Mouse (Mus musculus) kidney, embryonic 16.5 days (tissue): ENCODE data around the gene Pik3cd. TPM values are rescaled to one million over a fixed set of nuclear protein-coding genes. Genes with fewer than 3 reads are reported as not detected.
A peak's percentile ranks its signal among the peaks of the same experiment; 100 is the strongest.

ENCODE experiments used
- ATAC-seq: fragments of 200-750 bp; cut with Nextera tagmentation; 2 replicates; pipeline ENCODE4 v1.8.0; 2017; ENCODE audit warnings: moderate TSS enrichment; ENCODE audit not compliant: low FRiP score, low TSS enrichment
- H3K27ac ChIP-seq: fragments of 300-500 bp; sonication (generic); 2 replicates; pipeline ENCODE4 v1.5.1; 2014; ENCODE audit warnings: low read length
- H3K27me3 ChIP-seq: fragments of 300-500 bp; sonication (generic); 2 replicates; pipeline ENCODE4 v1.6.1; 2014; ENCODE audit warnings: low read length, control low read depth, mixed read lengths; ENCODE audit not compliant: insufficient read depth
- H3K36me3 ChIP-seq: fragments of 300-500 bp; sonication (generic); 2 replicates; pipeline ENCODE4 v1.6.1; 2014; ENCODE audit warnings: low read length, control low read depth, mixed read lengths; ENCODE audit not compliant: insufficient read depth
- H3K4me1 ChIP-seq: fragments of 300-500 bp; sonication (generic); 2 replicates; pipeline ENCODE4 v1.6.1; 2014; ENCODE audit warnings: low read length, control low read depth, mixed read lengths; ENCODE audit not compliant: insufficient read depth
- H3K4me2 ChIP-seq: fragments of 300-500 bp; sonication (generic); replicated peaks from 2 replicates; pipeline ENCODE4 v1.6.1; 2014; ENCODE audit warnings: low read depth, low read length
- H3K4me3 ChIP-seq: fragments of 300-500 bp; sonication (generic); 2 replicates; pipeline ENCODE4 v1.5.1; 2014; ENCODE audit warnings: mild to moderate bottlenecking, low read length
- H3K9ac ChIP-seq: fragments of 300-500 bp; sonication (generic); replicated peaks from 2 replicates; pipeline ENCODE4 v1.6.1; 2014; ENCODE audit warnings: low read length
- H3K9me3 ChIP-seq: fragments of 300-500 bp; sonication (generic); 2 replicates; pipeline ENCODE4 v1.6.1; 2016; ENCODE audit warnings: low read length, control low read depth
- WGBS: fragments of 180-500 bp; shearing (Covaris S2); extraction: QIAGEN DNeasy Blood & Tissue Kit; methylation state at CpG from one replicate; pipeline ENCODE4 v1.1.7; 2014; 5-methylcytosine and 5-hydroxymethylcytosine counted together
- polyA plus RNA-seq: library from polyadenylated mRNA; unstranded; fragments of >200 nt; fragmentation: Nextera tagmentation; extraction: Ambion mirVana; gene quantifications from 2 replicates; pipeline ENCODE4 v1.2.1, GENCODE M21; 2015

Pik3cd gene
- polyA plus RNA-seq, 1 experiment from 2014 or later = 4.7 TPM

- H3K4me2 ChIP-seq = no peak overlapping the region
- 75% methylated on average over 25 of the region's 25 CpGs for WGBS
These were observed 42.8 kb downstream of the Pik3cd start for GRCm38 (mm10) chr4:149659495-149660116.

GRCm38 (mm10) chr4:149657858-149658416, 44.4 kb downstream of the Pik3cd start:
- Histone ChIP-seq H3K9ac (no peak overlapping the region), H3K36me3 (peaks cover 9% of the 10 kb centered on the region; the same call in 1 of the 2 replicates), H3K27ac (no peak overlapping the region), H3K9me3 (no peaks in the 10 kb centered on the region), H3K27me3 (no peaks in the 10 kb centered on the region), H3K4me1 (no peaks in the 10 kb centered on the region), H3K4me2 (no peak overlapping the region), H3K4me3 (no peak overlapping the region)
- no peak for ATAC-seq
- WGBS = 71% methylated on average over 11 of the region's 11 CpGs

More at GRCm38 (mm10) chr4:149659495-149660116, 42.8 kb downstream of the Pik3cd start:
- no peak overlapping the region for H3K27ac ChIP-seq
- 0 out of 2 replicates have a peak, but pooled peaks cover 5% of the 10 kb centered on the region for H3K4me1 ChIP-seq
- H3K36me3 ChIP-seq = peaks cover 3% of the 10 kb centered on the region; the same call in 1 of the 2 replicates
- no peak overlapping the region for H3K9ac ChIP-seq
- H3K9me3 ChIP-seq = no peaks in the 10 kb centered on the region
- no peaks in the 10 kb centered on the region for H3K27me3 ChIP-seq
- H3K4me3 ChIP-seq = no peak overlapping the region
- no peak for ATAC-seq

- no peak overlapping the region for H3K4me3 ChIP-seq
- WGBS = 95% methylated on average over 4 of the region's 4 CpGs
These were observed 48.1 kb downstream of the Pik3cd start for GRCm38 (mm10) chr4:149654232-149654631.

GRCm38 (mm10) chr4:149650493-149651193, 51.7 kb downstream of the Pik3cd start:
- 0 out of 2 replicates have a peak, but pooled peaks have one; percentile 30 for ATAC-seq
- H3K4me1 ChIP-seq = peaks cover 7% of the 10 kb centered on the region; the same call in 1 of the 2 replicates

More at GRCm38 (mm10) chr4:149654232-149654631, 48.1 kb downstream of the Pik3cd start:
- no peak for ATAC-seq
- no peak overlapping the region for H3K4me2 ChIP-seq
- no peaks in the 10 kb centered on the region for H3K9me3 ChIP-seq
- H3K27me3 ChIP-seq = no peaks in the 10 kb centered on the region
- peaks cover 24% of the 10 kb centered on the region for H3K36me3 ChIP-seq
- H3K27ac ChIP-seq = no peak overlapping the region
- no peak overlapping the region for H3K9ac ChIP-seq
- no peaks in the 10 kb centered on the region for H3K4me1 ChIP-seq

GRCm38 (mm10) chr4:149648031-149648805, 54.2 kb downstream of the Pik3cd start:
- peaks cover 56% of the 10 kb centered on the region for H3K36me3 ChIP-seq
- H3K9ac ChIP-seq = no peak overlapping the region
- no peak overlapping the region for H3K4me2 ChIP-seq
- WGBS = 77% methylated on average over 20 of the region's 20 CpGs
- no peak for ATAC-seq
- H3K27ac ChIP-seq = no peak overlapping the region
- peaks cover 8% of the 10 kb centered on the region; the same call in 1 of the 2 replicates for H3K4me1 ChIP-seq
- no peaks in the 10 kb centered on the region for H3K27me3 ChIP-seq
- H3K9me3 ChIP-seq = no peaks in the 10 kb centered on the region
- no peak overlapping the region for H3K4me3 ChIP-seq

More at GRCm38 (mm10) chr4:149650493-149651193, 51.7 kb downstream of the Pik3cd start:
- Histone ChIP-seq H3K9ac (no peak overlapping the region), H3K4me3 (no peak overlapping the region), H3K4me2 (no peak overlapping the region), H3K27me3 (no peaks in the 10 kb centered on the region), H3K9me3 (no peaks in the 10 kb centered on the region), H3K36me3 (peaks cover 46% of the 10 kb centered on the region), H3K27ac (no peak overlapping the region)
- WGBS = 73% methylated on average over 24 of the region's 24 CpGs

GRCm38 (mm10) chr4:149645761-149646160, 56.6 kb downstream of the Pik3cd start:
- Histone ChIP-seq H3K27me3 (no peaks in the 10 kb centered on the region), H3K36me3 (peaks cover 50% of the 10 kb centered on the region), H3K4me3 (no peak overlapping the region), H3K4me1 (peaks cover 20% of the 10 kb centered on the region), H3K9me3 (no peaks in the 10 kb centered on the region), H3K9ac (no peak overlapping the region), H3K4me2 (no peak overlapping the region), H3K27ac (no peak overlapping the region)
- ATAC-seq = no peak
- WGBS = 49% methylated on average over 9 of the region's 9 CpGs

GRCm38 (mm10) chr4:149641956-149642355, 60.4 kb downstream of the Pik3cd start:
- Histone ChIP-seq H3K36me3 (peaks cover 30% of the 10 kb centered on the region), H3K27ac (no peak overlapping the region), H3K27me3 (no peaks in the 10 kb centered on the region), H3K9ac (no peak overlapping the region), H3K9me3 (no peaks in the 10 kb centered on the region), H3K4me3 (no peak overlapping the region), H3K4me1 (peaks cover 18% of the 10 kb centered on the region), H3K4me2 (no peak overlapping the region)
- no peak for ATAC-seq
- 67% methylated on average over 5 of the region's 5 CpGs for WGBS

- H3K9ac ChIP-seq = no peak overlapping the region
- H3K27ac ChIP-seq = peak overlapping the region; percentile 47; the same call in 1 of the 2 replicates
- 40% methylated on average over 8 of the region's 8 CpGs for WGBS
- H3K9me3 ChIP-seq = no peaks in the 10 kb centered on the region
- ATAC-seq = no peak
- H3K27me3 ChIP-seq = no peaks in the 10 kb centered on the region
- peaks cover 18% of the 10 kb centered on the region for H3K4me1 ChIP-seq
- H3K4me2 ChIP-seq = no peak overlapping the region
- H3K4me3 ChIP-seq = no peak overlapping the region
- peaks cover 24% of the 10 kb centered on the region for H3K36me3 ChIP-seq
These were observed 61.0 kb downstream of the Pik3cd start for GRCm38 (mm10) chr4:149641400-149641799.

GRCm38 (mm10) chr4:149640831-149641230, 61.5 kb downstream of the Pik3cd start:
- Histone ChIP-seq H3K9me3 (no peaks in the 10 kb centered on the region), H3K36me3 (peaks cover 19% of the 10 kb centered on the region), H3K27ac (peak overlapping the region; percentile 47; the same call in 1 of the 2 replicates), H3K9ac (peak overlapping the region; percentile 9; the same call in 1 of the 2 replicates), H3K4me2 (no peak overlapping the region), H3K4me3 (no peak overlapping the region), H3K27me3 (no peaks in the 10 kb centered on the region), H3K4me1 (peaks cover 17% of the 10 kb centered on the region)
- peak; percentile 69 for ATAC-seq
- WGBS = 40% methylated on average over 9 of the region's 9 CpGs
